Mouse (Mus musculus): Measurements from ENCODE around the gene Trp53i13.

DNA sequence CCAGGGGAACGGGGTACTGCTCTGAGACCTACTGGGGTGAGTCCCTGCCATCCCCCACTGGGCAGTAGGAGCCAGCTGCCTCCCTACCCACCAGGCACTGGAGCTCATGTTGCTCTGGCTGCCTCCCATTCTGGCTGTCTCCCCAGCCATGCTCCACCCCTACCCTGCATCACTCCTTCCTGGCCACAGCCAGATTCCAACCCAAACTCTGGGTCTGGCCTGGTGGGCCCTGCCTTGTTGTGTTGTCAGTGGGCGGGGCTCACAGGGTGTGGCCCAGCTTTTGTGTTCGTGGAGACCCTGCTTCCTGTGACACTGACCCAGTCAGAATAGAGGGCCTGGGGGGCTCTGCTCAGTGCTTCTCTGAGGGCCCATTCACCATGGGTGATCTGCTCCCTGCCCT is 12.3 kb downstream of the Trp53i13 start:
- TF ChIP-seq GATA1 (IDR thresholded peaks at IDR 0.05; ENCODE audit: low read length) (no peak), TAL1 (IDR thresholded peaks at IDR 0.05; ENCODE audit: low read length) (no peak)

Measured in erythroblast, embryonic 14.5 days (primary cell).